In genomic region chr9:43813156-43813555, GRCm38 (mm10) we compare ENCODE assay signal across 28 mouse cellular contexts.
A peak's percentile ranks its signal among the peaks of the same experiment; 100 is the strongest.
DNase-seq lines count a peak whose midpoint lies in the region; ATAC-seq lines count a peak whose summit lies in the region.
"Had no signal": no experiment of that assay in that cellular context is flagged by ENCODE, and none has a peak within 500 bp of the region (broad histone marks: within the 10 kb centered on the region; RNA-seq: fewer than 3 reads in every experiment).

No protein-coding gene starts in this region.

- H3K4me1 ChIP-seq in liver, embryonic 15.5 days (replicated peaks): no peaks in the 10 kb centered on the region
- H3K4me1 ChIP-seq in liver, embryonic 12.5 days: no peaks in the 10 kb centered on the region
- H3K4me1 ChIP-seq: heart, embryonic 13.5 days had no signal

- H3K27ac ChIP-seq in liver, embryonic 15.5 days (replicated peaks): no peak overlapping the region
- H3K27ac ChIP-seq in liver, embryonic 12.5 days: no peak overlapping the region
- H3K27ac ChIP-seq: embryonic facial prominence, embryonic 12.5 days; embryonic facial prominence, embryonic 15.5 days; forebrain, embryonic 12.5 days; forebrain, embryonic 15.5 days; heart, adult 2 months; heart, embryonic 10.5 days; heart, embryonic 13.5 days; hindbrain, embryonic 14.5 days; hindbrain, postnatal 0 days had no signal

- H3K9ac ChIP-seq in liver, embryonic 15.5 days: no peak overlapping the region
- H3K9ac ChIP-seq in liver, embryonic 12.5 days: no peak overlapping the region
- H3K9ac ChIP-seq: embryonic facial prominence, embryonic 12.5 days; embryonic facial prominence, embryonic 15.5 days; forebrain, embryonic 12.5 days; forebrain, embryonic 15.5 days; heart, embryonic 13.5 days; hindbrain, embryonic 14.5 days had no signal

- H3K9me3 ChIP-seq in liver, embryonic 15.5 days (replicated peaks): no peaks in the 10 kb centered on the region
- H3K9me3 ChIP-seq in liver, embryonic 12.5 days (replicated peaks): no peaks in the 10 kb centered on the region
- H3K9me3 ChIP-seq: embryonic facial prominence, embryonic 12.5 days; embryonic facial prominence, embryonic 15.5 days; forebrain, embryonic 12.5 days; forebrain, embryonic 15.5 days; heart, embryonic 10.5 days; heart, embryonic 13.5 days had no signal

- no peak overlapping the region for H3K4me3 ChIP-seq in liver, embryonic 15.5 days (replicated peaks)
- H3K4me3 ChIP-seq in liver, embryonic 12.5 days: no peak overlapping the region
- H3K4me3 ChIP-seq: embryonic facial prominence, embryonic 12.5 days; embryonic facial prominence, embryonic 15.5 days; erythroblast, embryonic 14.5 days; forebrain, embryonic 12.5 days; forebrain, embryonic 15.5 days; heart, adult 2 months; heart, embryonic 10.5 days; heart, embryonic 13.5 days had no signal

- ATAC-seq in liver, embryonic 15.5 days (ENCODE audit: insufficient read depth): peak; percentile 44; the same call in 1 of the 2 replicates
- no peak for ATAC-seq in liver, embryonic 12.5 days
- ATAC-seq in erythroblast, adult 5-6 weeks (replicated peaks; ENCODE audit: low FRiP score, poor library complexity, severe bottlenecking): 0 out of 2 replicates have a peak, but pooled peaks have one; percentile 52
- ATAC-seq: forebrain, embryonic 15.5 days; hindbrain, postnatal 0 days; inflammation-experienced regulatory T-cells, adult 6 months; intestine, embryonic 16.5 days; Patski had no signal

- no peak overlapping the region for H3K4me2 ChIP-seq in liver, embryonic 15.5 days
- no peak overlapping the region for H3K4me2 ChIP-seq in liver, embryonic 12.5 days
- H3K4me2 ChIP-seq: embryonic facial prominence, embryonic 12.5 days; embryonic facial prominence, embryonic 15.5 days; forebrain, embryonic 12.5 days; forebrain, embryonic 15.5 days; heart, embryonic 13.5 days; hindbrain, embryonic 14.5 days had no signal

- H3K27me3 ChIP-seq in liver, embryonic 15.5 days: no peaks in the 10 kb centered on the region
- H3K27me3 ChIP-seq in liver, embryonic 12.5 days (replicated peaks): no peaks in the 10 kb centered on the region
- H3K27me3 ChIP-seq: embryonic facial prominence, embryonic 12.5 days; embryonic facial prominence, embryonic 15.5 days; forebrain, embryonic 12.5 days; forebrain, embryonic 15.5 days had no signal

- peak; percentile 76 for DNase-seq in adrenal gland, adult 8-10 months
- DNase-seq in adrenal gland, postnatal 25 days: no peak
- DNase-seq in ovary, postnatal 14 days (ENCODE audit: low spot score): no peak
- DNase-seq: B cell, adult 2 months; cerebellum, adult 11 months; cerebellum, adult 2 months; cerebellum, adult 9-11 months; cerebellum, postnatal 25 days; gastrocnemius, postnatal 25 days; heart, adult 2 months; heart, postnatal 14 days; heart, postnatal 4 days had no signal

- H3K36me3 ChIP-seq in liver, embryonic 15.5 days (replicated peaks): no peaks in the 10 kb centered on the region
- H3K36me3 ChIP-seq in liver, embryonic 12.5 days: no peaks in the 10 kb centered on the region
- H3K36me3 ChIP-seq: embryonic facial prominence, embryonic 12.5 days; embryonic facial prominence, embryonic 15.5 days; forebrain, embryonic 12.5 days; forebrain, embryonic 15.5 days; G1E; heart, embryonic 10.5 days; heart, embryonic 13.5 days had no signal

- 51% methylated on average over 2 of the region's 2 CpGs for WGBS in liver, embryonic 15.5 days (ENCODE audit: insufficient replicate concordance)
- WGBS in liver, embryonic 12.5 days (ENCODE audit: insufficient replicate concordance): 55% methylated on average over 2 of the region's 2 CpGs
